Mouse (Mus musculus): ENCODE measurements around the gene Col13a1.

The Col13a1 gene

DNA sequence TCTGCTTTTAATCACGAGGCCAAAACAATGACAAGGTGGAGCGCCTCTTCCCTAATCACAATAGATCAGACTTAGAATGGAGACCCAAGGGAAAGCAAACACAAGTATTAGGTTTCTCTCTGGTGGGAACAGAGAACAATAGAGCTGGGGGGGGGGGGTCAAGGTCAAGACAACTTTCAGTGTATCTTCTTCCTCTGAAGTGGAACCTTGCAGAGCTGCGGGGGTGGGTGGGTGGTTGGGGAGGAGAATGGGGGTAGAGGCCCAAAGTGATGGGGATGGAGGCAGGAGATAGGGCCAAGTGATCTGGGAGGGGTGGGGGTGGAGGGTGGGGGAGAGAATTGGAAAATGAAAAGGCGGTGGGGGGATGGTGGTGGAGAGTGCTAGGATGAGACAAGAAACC, 149.9 kb downstream of the Col13a1 start:
- in situ Hi-C loops (cut with MboI), result no loop called here

- in situ Hi-C loops (cut with MboI), result no loop called here
Observed at GRCm38 (mm10) chr10:61827950-61828936, 150.7 kb downstream of the Col13a1 start.

GRCm38 (mm10) chr10:61826753-61827435, 152.0 kb downstream of the Col13a1 start:
- in situ Hi-C loops (cut with MboI), result no loop called here

DNA sequence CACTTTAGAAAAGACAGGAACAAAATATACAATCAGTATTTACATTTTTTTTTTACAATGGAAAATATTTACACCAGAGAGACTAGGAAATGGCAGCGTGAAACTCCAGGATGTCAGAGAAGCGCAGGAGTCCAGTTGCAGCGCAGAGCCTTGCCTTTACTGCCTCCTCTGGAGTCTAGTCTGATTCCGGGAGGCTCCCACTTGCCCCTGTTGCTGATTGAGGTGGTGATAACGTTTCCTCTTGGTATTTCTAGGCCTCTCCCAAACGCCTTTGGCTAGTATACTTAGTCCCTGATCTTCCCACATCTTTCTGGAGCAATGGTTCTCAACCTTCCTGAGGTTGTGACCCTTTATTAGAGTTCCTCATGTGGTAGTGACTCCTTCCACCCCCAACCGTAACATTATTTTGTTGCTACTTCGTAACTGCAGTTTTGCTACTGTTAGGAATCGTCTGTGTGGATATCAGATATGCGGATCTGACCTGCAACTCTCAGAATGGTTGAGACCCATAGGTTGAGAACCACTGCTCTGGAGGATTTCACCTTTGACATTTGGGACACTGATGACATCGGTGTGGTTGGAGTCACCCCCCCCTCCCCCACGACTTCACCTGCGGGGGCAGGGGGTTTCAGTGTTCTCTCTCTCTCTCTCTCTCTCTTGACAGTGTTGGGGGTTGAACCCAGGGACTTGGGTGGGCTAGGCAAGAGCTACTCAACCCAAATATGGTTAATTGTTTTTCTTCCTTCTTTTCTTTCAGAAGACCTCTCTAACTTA, 152.7 kb downstream of the Col13a1 start:
- in situ Hi-C loops (cut with MboI), result no loop called here

DNA sequence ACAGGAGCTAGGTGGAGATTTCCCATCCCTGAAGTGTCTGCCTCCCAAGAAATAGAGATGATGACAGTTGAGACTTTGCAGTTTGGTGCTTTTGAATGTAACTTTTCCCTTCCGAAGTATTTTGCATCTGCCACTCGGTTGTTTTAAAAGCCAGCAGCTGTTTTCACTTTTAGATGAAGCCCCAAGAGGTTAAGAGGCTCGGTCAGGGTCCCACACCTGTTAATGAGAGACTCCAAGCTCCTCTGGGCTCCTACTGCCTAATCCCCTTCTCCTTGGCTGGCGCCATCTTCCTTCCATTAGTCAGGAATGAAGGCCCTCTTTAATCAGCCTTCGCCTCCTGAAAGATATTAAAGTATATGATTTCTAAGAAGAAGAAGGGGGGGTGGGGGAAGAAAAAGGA, 153.4 kb downstream of the Col13a1 start:
- in situ Hi-C loops (cut with MboI), result no loop called here

DNA sequence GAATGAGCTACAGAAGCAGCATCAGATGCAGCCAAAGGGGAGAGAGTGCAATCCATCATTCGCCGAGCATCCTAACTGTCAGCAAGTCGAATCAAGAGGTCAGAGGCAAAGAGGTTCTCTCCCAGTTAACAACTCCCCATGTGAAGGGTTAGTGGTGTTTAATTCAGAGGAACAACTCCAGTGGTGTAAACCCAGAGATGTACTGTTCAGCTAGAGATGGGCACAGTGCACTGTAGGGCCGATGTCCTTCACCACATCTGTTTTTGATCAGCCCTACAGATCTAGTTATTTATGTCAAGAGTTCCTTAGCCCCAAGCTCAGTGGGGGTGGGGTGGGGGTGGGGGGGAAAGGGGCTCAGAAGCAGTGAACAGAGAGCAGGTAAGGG, 155.2 kb downstream of the Col13a1 start:
- in situ Hi-C loops (cut with MboI), result no loop called here

- in situ Hi-C loops (cut with MboI), result no loop called here
Observed at GRCm38 (mm10) chr10:61822968-61823730, 155.8 kb downstream of the Col13a1 start.

GRCm38 (mm10) chr10:61820050-61820449, 158.9 kb downstream of the Col13a1 start:
- in situ Hi-C loops (cut with MboI), result no loop called here

- in situ Hi-C loops (cut with MboI), result no loop called here
Observed at GRCm38 (mm10) chr10:61811987-61812386, 166.9 kb downstream of the Col13a1 start.

DNA sequence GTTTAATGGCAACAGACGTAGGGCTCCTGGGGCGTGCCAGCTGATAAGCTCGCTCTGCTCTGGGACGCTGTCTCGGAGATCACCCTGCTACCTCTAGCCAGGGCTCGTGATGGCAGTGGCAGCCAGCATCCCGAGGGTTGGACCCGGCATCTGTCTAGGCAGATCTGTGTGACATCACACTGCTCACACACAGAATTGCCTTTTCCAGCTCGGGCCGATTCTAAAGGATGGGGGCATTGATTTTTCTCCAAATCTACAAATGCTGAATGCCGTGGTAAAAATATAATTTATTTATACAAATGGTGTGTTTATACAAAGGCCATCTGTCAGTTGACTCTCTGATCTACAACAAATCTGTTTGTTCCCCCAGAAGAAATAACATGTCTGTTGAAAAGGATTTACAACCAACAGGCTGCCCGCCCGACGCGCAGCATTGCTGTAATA, 180.8 kb downstream of the Col13a1 start:
- in situ Hi-C loops (cut with MboI), result no loop called here

DNA sequence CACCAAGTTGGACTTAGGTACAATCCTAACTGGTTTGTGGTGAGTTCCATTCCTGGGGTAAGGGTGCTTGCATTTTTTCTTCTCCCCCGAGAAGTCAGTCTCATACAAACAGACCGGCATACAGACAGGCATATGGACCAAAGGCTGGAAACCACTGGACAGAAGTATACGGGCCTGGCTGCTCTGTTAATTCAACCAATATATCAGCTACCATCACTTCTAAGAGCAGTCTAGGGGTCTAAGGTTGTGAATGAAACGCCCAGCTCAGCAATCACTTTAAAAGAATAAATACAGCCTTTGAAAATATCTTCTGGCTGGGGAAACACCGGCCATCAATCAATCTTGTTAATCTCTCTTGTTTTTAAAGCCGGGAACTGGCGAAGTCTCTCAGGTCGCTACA, 183.4 kb downstream of the Col13a1 start:
- in situ Hi-C loops (cut with MboI), result no loop called here

DNA sequence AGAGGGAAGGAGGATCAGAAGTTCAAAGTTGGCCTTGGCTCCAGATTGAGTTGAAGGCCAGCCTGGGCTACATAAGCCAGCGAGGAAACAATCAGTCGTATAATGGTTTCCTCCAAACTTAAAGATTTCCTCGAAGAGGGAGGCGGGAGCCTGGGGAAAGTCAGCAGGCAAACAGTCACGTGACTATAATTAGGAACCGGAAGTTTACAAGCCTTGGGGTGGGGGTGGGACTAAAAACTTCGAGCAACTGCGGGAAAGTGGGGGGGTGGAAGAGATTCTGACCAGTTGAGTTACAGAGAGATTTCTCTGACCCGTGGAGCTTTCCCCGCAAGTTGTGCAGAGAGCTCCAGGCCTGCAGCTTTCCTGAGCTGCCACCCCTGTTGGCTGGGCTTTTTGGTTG, 183.9 kb downstream of the Col13a1 start:
- in situ Hi-C loops (cut with MboI), result no loop called here

- in situ Hi-C loops (cut with MboI), result no loop called here
Observed at GRCm38 (mm10) chr10:61793015-61793414, 185.9 kb downstream of the Col13a1 start.

DNA sequence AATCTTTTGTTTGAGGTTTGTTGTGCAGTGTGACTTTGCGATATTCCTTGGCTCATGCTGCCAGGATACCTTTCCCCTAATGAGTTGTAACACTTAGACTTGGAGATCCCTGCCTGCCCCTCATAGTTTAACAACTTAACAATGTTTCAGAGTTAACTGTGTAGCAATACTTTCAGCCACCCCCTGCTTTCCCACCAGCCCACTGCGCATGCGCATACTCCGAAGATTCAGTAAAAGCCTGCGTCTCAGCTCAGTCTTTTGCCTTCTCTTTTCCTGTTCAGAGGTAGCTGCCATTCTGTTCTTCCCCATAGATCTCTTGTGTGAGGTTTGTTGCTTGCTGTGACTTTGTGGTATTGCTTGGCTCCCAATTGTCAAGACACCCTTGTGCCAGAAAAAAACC, 190.4 kb downstream of the Col13a1 start:
- in situ Hi-C loops (cut with MboI), result no loop called here

Data from mature B cell (primary cell).